Comparison of ENCODE assay signal across 8 mouse cellular contexts in the genomic region with DNA sequence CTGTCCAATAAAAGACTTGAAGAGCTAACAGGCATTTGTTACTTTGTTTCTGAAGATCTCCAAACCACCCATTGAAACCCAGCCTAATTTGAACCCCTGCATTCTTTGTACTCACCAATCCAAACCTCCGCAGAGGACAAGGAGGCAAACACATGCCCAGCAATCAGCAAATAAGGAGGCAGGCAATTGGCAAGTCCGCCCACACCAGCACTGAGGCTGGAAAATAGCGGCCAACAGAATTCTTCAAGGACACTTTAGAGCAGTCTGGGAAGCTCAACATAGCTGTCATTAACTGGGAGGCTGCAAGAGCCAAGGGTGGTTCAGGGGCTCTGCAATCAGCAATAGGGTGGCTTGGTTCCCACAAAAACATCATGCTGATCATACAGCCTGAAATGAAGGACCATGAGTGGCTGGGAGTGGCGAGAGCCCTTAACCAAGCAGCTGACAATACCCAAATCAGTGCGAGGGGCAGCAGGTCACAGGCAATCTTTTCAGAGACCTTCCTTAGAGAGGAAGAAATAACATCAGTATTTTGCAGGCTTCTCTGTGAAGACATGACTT.
A peak's percentile ranks its signal among the peaks of the same experiment; 100 is the strongest.
DNase-seq lines count a peak whose midpoint lies in the region; ATAC-seq lines count a peak whose summit lies in the region.

No protein-coding gene starts in this region.

- H3K9me3 ChIP-seq in embryonic facial prominence, embryonic 11.5 days (replicated peaks; ENCODE audit: control insufficient read depth, low read length): no peaks in the 10 kb centered on the region
- H3K9me3 ChIP-seq in heart, embryonic 12.5 days (replicated peaks): no peaks in the 10 kb centered on the region
- no peaks in the 10 kb centered on the region for H3K9me3 ChIP-seq in neural tube, embryonic 14.5 days (ENCODE audit: control insufficient read depth, low read length)
- no peaks in the 10 kb centered on the region for H3K9me3 ChIP-seq in intestine, embryonic 16.5 days (ENCODE audit: control insufficient read depth, low read length)

- no peak for ATAC-seq in frontal cortex, adult (ENCODE audit: low TSS enrichment)
- peak; percentile 62; the same call in 1 of the 2 replicates for ATAC-seq in embryonic facial prominence, embryonic 11.5 days (replicated peaks; ENCODE audit: insufficient number of reproducible peaks, low FRiP score, low TSS enrichment, low read depth)
- ATAC-seq in heart, embryonic 12.5 days (ENCODE audit: insufficient number of reproducible peaks, low FRiP score): peak; percentile 59; the same call in 1 of the 2 replicates
- peak; percentile 56; the same call in 1 of the 2 replicates for ATAC-seq in neural tube, embryonic 14.5 days (ENCODE audit: low read depth)
- ATAC-seq in intestine, embryonic 16.5 days: no peak

- WGBS in embryonic facial prominence, embryonic 11.5 days: 42% methylated on average over 5 of the region's 5 CpGs
- WGBS in heart, embryonic 12.5 days: 26% methylated on average over 5 of the region's 5 CpGs
- 8% methylated on average over 5 of the region's 5 CpGs for WGBS in neural tube, embryonic 14.5 days
- WGBS in intestine, embryonic 16.5 days: 45% methylated on average over 5 of the region's 5 CpGs

- H3K4me1 ChIP-seq in embryonic facial prominence, embryonic 11.5 days (ENCODE audit: control insufficient read depth, insufficient read depth, low read length): no peaks in the 10 kb centered on the region
- H3K4me1 ChIP-seq in heart, embryonic 12.5 days (replicated peaks): peaks cover 9% of the 10 kb centered on the region
- H3K4me1 ChIP-seq in neural tube, embryonic 14.5 days (ENCODE audit: control insufficient read depth, insufficient read depth, low read length): peaks cover 4% of the 10 kb centered on the region; the same call in 1 of the 2 replicates
- H3K4me1 ChIP-seq in intestine, embryonic 16.5 days (ENCODE audit: control insufficient read depth, insufficient read depth, low read length): no peaks in the 10 kb centered on the region

- no peaks in the 10 kb centered on the region for H3K36me3 ChIP-seq in embryonic facial prominence, embryonic 11.5 days (replicated peaks; ENCODE audit: control insufficient read depth, insufficient read depth, low read depth, low read length)
- H3K36me3 ChIP-seq in heart, embryonic 12.5 days: no peaks in the 10 kb centered on the region
- H3K36me3 ChIP-seq in neural tube, embryonic 14.5 days (ENCODE audit: control insufficient read depth, insufficient read depth, low read length): no peaks in the 10 kb centered on the region
- H3K36me3 ChIP-seq in intestine, embryonic 16.5 days (ENCODE audit: control insufficient read depth, insufficient read depth, low read length): no peaks in the 10 kb centered on the region

- H3K27ac ChIP-seq in embryonic facial prominence, embryonic 11.5 days (replicated peaks; ENCODE audit: low read depth, low read length): no peak overlapping the region
- H3K27ac ChIP-seq in heart, embryonic 12.5 days (ENCODE audit: poor library complexity, severe bottlenecking): 0 out of 2 replicates have a peak overlapping the region, but pooled peaks have one; percentile 24
- no peak overlapping the region for H3K27ac ChIP-seq in neural tube, embryonic 14.5 days (ENCODE audit: low read depth, low read length)
- no peak overlapping the region for H3K27ac ChIP-seq in intestine, embryonic 16.5 days (ENCODE audit: low read length)

- H3K27me3 ChIP-seq in embryonic facial prominence, embryonic 11.5 days (ENCODE audit: control insufficient read depth, insufficient read depth, low read length): no peaks in the 10 kb centered on the region
- H3K27me3 ChIP-seq in heart, embryonic 12.5 days (replicated peaks): no peaks in the 10 kb centered on the region
- no peaks in the 10 kb centered on the region for H3K27me3 ChIP-seq in neural tube, embryonic 14.5 days (ENCODE audit: control insufficient read depth, insufficient read depth, low read length)
- no peaks in the 10 kb centered on the region for H3K27me3 ChIP-seq in intestine, embryonic 16.5 days (replicated peaks; ENCODE audit: control insufficient read depth, insufficient read depth, low read length)

- no peak overlapping the region for H3K9ac ChIP-seq in embryonic facial prominence, embryonic 11.5 days (replicated peaks; ENCODE audit: low read length)
- H3K9ac ChIP-seq in heart, embryonic 12.5 days: no peak overlapping the region
- H3K9ac ChIP-seq in neural tube, embryonic 14.5 days (replicated peaks; ENCODE audit: low read depth, low read length): no peak overlapping the region
- no peak overlapping the region for H3K9ac ChIP-seq in intestine, embryonic 16.5 days (ENCODE audit: low read depth, low read length)

- H3K4me2 ChIP-seq in embryonic facial prominence, embryonic 11.5 days (ENCODE audit: low read depth, low read length): no peak overlapping the region
- H3K4me2 ChIP-seq in heart, embryonic 12.5 days: peak overlapping the region; percentile 21; the same call in 1 of the 2 replicates
- no peak overlapping the region for H3K4me2 ChIP-seq in neural tube, embryonic 14.5 days (ENCODE audit: low read depth, low read length)
- no peak overlapping the region for H3K4me2 ChIP-seq in intestine, embryonic 16.5 days (ENCODE audit: low read depth, low read length)

- peak; percentile 8 for DNase-seq in frontal cortex, postnatal 10 days (ENCODE audit: low spot score in 2 of 2)
- DNase-seq in embryonic facial prominence, embryonic 11.5 days (ENCODE audit: low spot score): peak; percentile 43
- peak; percentile 54 for DNase-seq in kidney, postnatal 10 days
- DNase-seq in left cerebral cortex, adult 11 months (ENCODE audit: low spot score): no peak

- H3K4me3 ChIP-seq in embryonic facial prominence, embryonic 11.5 days (ENCODE audit: low read depth, low read length): no peak overlapping the region
- no peak overlapping the region for H3K4me3 ChIP-seq in heart, embryonic 12.5 days
- no peak overlapping the region for H3K4me3 ChIP-seq in neural tube, embryonic 14.5 days (ENCODE audit: low read depth, low read length)
- H3K4me3 ChIP-seq in intestine, embryonic 16.5 days (ENCODE audit: low read length): no peak overlapping the region

Comparison
In these comparisons a context has a peak if more than half of its experiments do, and no peak if none do; other contexts are left out.
1. ATAC-seq: peak in embryonic facial prominence, embryonic 11.5 days (single experiment), heart, embryonic 12.5 days (single experiment) and neural tube, embryonic 14.5 days (single experiment); none in frontal cortex, adult (single experiment) and intestine, embryonic 16.5 days (single experiment).